Mouse (Mus musculus) C2C12 (cell line): ENCODE measurements at regions not wholly inside any gene's neighbourhood (a gene's known extent, or its start where the extent isn't known, plus 50 kb on each side); places are given as distances from the start of the nearest gene placed in this dataset.
"Not testable (repeated sequence)": the region's sequence is repeated elsewhere in the genome, so short reads cannot be mapped to it uniquely, and the experiment has no call there.

ENCODE experiments used
- H3K27me3 ChIP-seq: one replicate; pipeline ENCODE4 v1.6.1; 2011; ENCODE audit not compliant: control insufficient read depth, insufficient read depth, insufficient read length
- H3K36me3 ChIP-seq: one replicate; pipeline ENCODE4 v1.6.1; 2011; ENCODE audit not compliant: control insufficient read depth, insufficient read depth
- H3K4me3 ChIP-seq: one replicate; pipeline ENCODE4 v1.5.1; 2011; ENCODE audit warnings: mild to moderate bottlenecking, control low read depth; ENCODE audit not compliant: poor library complexity, insufficient read depth, severe bottlenecking
- H3K79me2 ChIP-seq: one replicate; pipeline ENCODE4 v1.6.1; 2011; ENCODE audit not compliant: control insufficient read depth, insufficient read depth
- H3K79me3 ChIP-seq: one replicate; pipeline ENCODE4 v1.6.1; 2011; ENCODE audit warnings: low read depth, control low read depth
- H3ac ChIP-seq: one replicate; pipeline ENCODE3; 2011; ENCODE audit warnings: low read depth; ENCODE audit not compliant: control insufficient read depth, insufficient read length
- CEBPB ChIP-seq: IDR thresholded peaks from one replicate; pipeline ENCODE4 v1.6.1; 2011; ENCODE audit warnings: low read depth, mild to moderate bottlenecking, control low read depth, moderate library complexity
- CTCF ChIP-seq: IDR thresholded peaks from one replicate; pipeline ENCODE4 v1.5.1; 2011; ENCODE audit not compliant: control insufficient read depth, insufficient read depth, insufficient read length
- FOSL1 ChIP-seq: IDR thresholded peaks from one replicate; pipeline ENCODE4 v1.8.0; 2011; ENCODE audit warnings: mild to moderate bottlenecking, low read length; ENCODE audit not compliant: poor library complexity, insufficient read depth, severe bottlenecking
- MAX ChIP-seq: IDR thresholded peaks from one replicate; pipeline ENCODE4 v1.6.1; 2011; ENCODE audit warnings: mild to moderate bottlenecking, control low read depth
- MYOD1 ChIP-seq: IDR thresholded peaks from one replicate; pipeline ENCODE4 v1.6.1; 2011; ENCODE audit warnings: low read depth; ENCODE audit not compliant: control insufficient read depth, insufficient read length
- MYOG ChIP-seq: IDR thresholded peaks from one replicate; pipeline ENCODE4 v1.6.1; 2011; ENCODE audit not compliant: control insufficient read depth, insufficient read length; ENCODE audit errors: extremely low read depth
- USF1 ChIP-seq: IDR thresholded peaks from one replicate; pipeline ENCODE4 v1.6.1; 2011; ENCODE audit warnings: low read depth, mild to moderate bottlenecking, control low read depth, moderate library complexity

- H3K79me2 ChIP-seq, result no peaks in the 10 kb centered on the region
- no peak overlapping the region for H3K4me3 ChIP-seq
- no peak for TF ChIP-seq MYOD1
- no peak for TF ChIP-seq FOSL1
- no peak for TF ChIP-seq CTCF
- TF ChIP-seq USF1, result no peak
- no peak for TF ChIP-seq MYOG
- TF ChIP-seq CEBPB, result no peak
- no peak for TF ChIP-seq MAX
- H3ac ChIP-seq, result no peak overlapping the region
- peaks cover 8% of the 10 kb centered on the region for H3K27me3 ChIP-seq
- no peaks in the 10 kb centered on the region for H3K36me3 ChIP-seq
- H3K79me3 ChIP-seq, result no peaks in the 10 kb centered on the region
Measured at GRCm38 (mm10) chr2:166516261-166516660, 197.4 kb downstream of the Prex1 start.

- H3K36me3 ChIP-seq, result no peaks in the 10 kb centered on the region
- TF ChIP-seq MAX, result no peak
- no peak for TF ChIP-seq CEBPB
- H3K79me3 ChIP-seq, result no peaks in the 10 kb centered on the region
- no peaks in the 10 kb centered on the region for H3K79me2 ChIP-seq
- H3K27me3 ChIP-seq, result peaks cover 5% of the 10 kb centered on the region
- no peak overlapping the region for H3K4me3 ChIP-seq
- H3ac ChIP-seq, result no peak overlapping the region
Measured at GRCm38 (mm10) chr2:166514664-166515063, 199.0 kb downstream of the Prex1 start.

- TF ChIP-seq MAX (no peak), MYOD1 (no peak), FOSL1 (no peak), CEBPB (no peak), USF1 (no peak), CTCF (no peak), MYOG (no peak)
- no peaks in the 10 kb centered on the region for H3K27me3 ChIP-seq
Measured at GRCm38 (mm10) chr2:166512488-166512887, 201.1 kb downstream of the Prex1 start.

GRCm38 (mm10) chr2:166511477-166511876, 202.2 kb downstream of the Prex1 start:
- not testable (repeated sequence) for H3K79me3 ChIP-seq, H3K27me3 ChIP-seq, H3K4me3 ChIP-seq, H3K36me3 ChIP-seq, H3ac ChIP-seq, H3K79me2 ChIP-seq

More at GRCm38 (mm10) chr2:166512488-166512887, 201.1 kb downstream of the Prex1 start:
- H3K79me3 ChIP-seq, result no peaks in the 10 kb centered on the region
- H3K4me3 ChIP-seq, result no peak overlapping the region
- no peaks in the 10 kb centered on the region for H3K36me3 ChIP-seq
- H3ac ChIP-seq, result no peak overlapping the region
- H3K79me2 ChIP-seq, result no peaks in the 10 kb centered on the region

- no peaks in the 10 kb centered on the region for H3K79me3 ChIP-seq
- no peaks in the 10 kb centered on the region for H3K79me2 ChIP-seq
- H3K27me3 ChIP-seq, result no peaks in the 10 kb centered on the region
- TF ChIP-seq MYOD1 (no peak), CTCF (no peak), CEBPB (no peak), USF1 (no peak), MYOG (no peak), FOSL1 (no peak), MAX (no peak)
- H3ac ChIP-seq, result no peak overlapping the region
- H3K4me3 ChIP-seq, result no peak overlapping the region
- H3K36me3 ChIP-seq, result no peaks in the 10 kb centered on the region
Measured at GRCm38 (mm10) chr2:166510776-166511175, 202.9 kb downstream of the Prex1 start.

- no peak overlapping the region for H3ac ChIP-seq
- H3K79me3 ChIP-seq, result no peaks in the 10 kb centered on the region
- no peak for TF ChIP-seq MYOG
- TF ChIP-seq MYOD1, result no peak
- no peak overlapping the region for H3K4me3 ChIP-seq
- no peaks in the 10 kb centered on the region for H3K79me2 ChIP-seq
- H3K36me3 ChIP-seq, result no peaks in the 10 kb centered on the region
- no peaks in the 10 kb centered on the region for H3K27me3 ChIP-seq
Measured at GRCm38 (mm10) chr2:166509591-166509990, 204.0 kb downstream of the Prex1 start.
